Mouse (Mus musculus) lung, postnatal 0 days (tissue): ENCODE data around the gene Sgta.

Experiments
- CTCF ChIP-seq: IDR thresholded peaks from 2 replicates; pipeline ENCODE4 v1.5.1; 2016; ENCODE audit warnings: antibody characterized with exemption, mild to moderate bottlenecking
- EP300 ChIP-seq: IDR thresholded peaks from 2 replicates; pipeline ENCODE4 v1.6.1; 2016; ENCODE audit warnings: antibody characterized with exemption, mild to moderate bottlenecking, control low read depth

DNA sequence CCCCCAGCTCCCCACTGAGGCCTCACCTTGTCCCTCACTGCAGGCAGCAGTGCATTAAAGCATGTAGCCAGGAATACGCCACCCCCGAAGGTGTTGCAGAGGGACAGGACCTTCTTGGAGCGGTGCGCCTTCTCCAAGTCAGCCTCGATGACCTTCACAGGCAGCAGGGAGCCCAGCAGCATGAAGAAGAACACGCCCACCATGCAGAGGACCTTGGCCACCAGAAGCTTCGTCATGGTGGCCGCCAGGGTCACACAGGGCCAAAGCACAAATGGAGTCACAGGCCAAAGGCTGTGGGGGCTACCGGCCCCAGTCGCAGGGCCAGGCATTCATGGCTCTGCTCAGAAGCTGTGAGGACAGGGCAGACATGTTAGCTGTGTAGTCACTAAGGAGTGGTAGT, 26.4 kb downstream of the Sgta start:
- TF ChIP-seq CTCF (no peak), EP300 (no peak)
